Mouse (Mus musculus) right cerebral cortex, adult 18-20 months (tissue): ENCODE measurements at regions not wholly inside any gene's neighbourhood (a gene's known extent, or its start where the extent isn't known, plus 50 kb on each side); places are given as distances from the start of the nearest gene placed in this dataset.
A peak's percentile ranks its signal among the peaks of the same experiment; 100 is the strongest.

Source experiments
- DNase-seq: peaks from one replicate; pipeline ENCODE4 v3.0.0; 2022; ENCODE audit warnings: mixed read lengths

DNA sequence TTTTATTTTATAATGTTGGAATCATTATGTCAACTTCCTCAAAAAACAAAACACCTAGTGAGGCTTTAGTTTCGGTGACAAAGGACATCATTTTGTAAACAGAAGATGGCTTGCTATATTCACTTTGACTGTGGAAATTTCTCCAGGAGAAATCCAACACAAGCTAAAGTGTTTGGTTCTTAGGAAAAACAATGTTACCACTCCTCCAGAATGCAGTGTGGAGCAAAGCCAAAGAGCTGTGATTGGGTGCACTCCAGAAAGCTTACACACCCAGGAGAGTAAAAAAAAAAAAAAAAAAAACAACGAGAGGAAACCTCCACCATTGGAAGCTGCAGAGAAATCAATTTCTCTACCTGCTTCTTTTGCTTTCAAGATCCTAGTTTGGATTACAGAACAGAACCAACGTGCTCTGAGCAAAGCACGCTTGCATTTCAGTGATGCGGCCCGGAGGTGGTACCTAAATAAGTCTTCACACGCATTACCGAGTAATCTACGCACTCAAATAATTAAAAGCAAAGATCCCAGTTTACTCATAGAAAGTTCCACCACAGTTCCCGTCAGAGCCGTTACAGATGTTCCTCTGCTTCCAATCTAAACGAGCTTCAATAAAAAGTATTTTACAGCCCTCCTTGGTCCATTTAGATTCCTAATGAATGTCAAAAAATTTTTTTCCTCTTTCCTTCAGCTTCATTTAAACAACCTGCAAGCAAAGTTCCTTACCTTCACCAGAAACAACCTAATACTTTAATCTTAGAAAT is 199.5 kb upstream of the Gk2 start:
- no peak for DNase-seq

DNA sequence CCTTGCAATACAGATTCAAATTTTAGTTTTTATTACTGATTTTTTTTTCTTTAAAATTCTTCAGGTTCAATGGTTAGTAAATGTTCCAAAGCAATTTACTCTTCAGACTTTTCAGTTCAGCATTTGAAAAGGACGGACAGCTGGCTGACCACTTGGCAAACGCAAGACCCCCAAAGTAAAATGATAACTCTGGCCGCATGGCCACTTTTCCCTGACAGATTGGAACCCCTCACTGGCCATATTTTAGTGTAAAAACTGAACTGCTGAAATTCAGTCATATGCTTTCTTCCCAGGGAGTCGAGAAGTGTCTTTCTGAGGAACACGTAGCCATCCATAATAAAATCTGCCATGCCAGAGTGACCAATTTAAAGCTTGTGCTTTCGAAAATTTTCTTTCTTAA is 198.4 kb upstream of the Gk2 start:
- DNase-seq = no peak

DNA sequence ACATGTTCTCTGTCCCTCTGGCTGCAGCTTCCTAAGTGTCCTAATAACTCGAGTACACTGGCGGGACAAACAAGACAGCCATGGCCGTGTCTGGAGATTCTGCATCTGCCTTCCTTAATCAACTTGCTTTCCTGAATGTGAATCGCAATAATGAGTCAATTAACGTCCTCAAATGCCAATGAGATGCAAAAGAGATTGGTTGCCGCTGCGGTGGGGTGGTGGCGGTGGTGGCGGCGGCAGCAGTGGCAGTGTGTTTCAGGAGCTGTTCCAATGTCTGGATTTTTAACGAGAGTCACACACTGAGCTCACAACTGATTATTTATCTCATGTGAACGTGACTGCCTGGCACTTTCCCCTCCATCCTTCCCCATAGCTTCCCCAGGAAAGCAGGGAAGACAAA is 197.6 kb upstream of the Gk2 start:
- no peak for DNase-seq

DNA sequence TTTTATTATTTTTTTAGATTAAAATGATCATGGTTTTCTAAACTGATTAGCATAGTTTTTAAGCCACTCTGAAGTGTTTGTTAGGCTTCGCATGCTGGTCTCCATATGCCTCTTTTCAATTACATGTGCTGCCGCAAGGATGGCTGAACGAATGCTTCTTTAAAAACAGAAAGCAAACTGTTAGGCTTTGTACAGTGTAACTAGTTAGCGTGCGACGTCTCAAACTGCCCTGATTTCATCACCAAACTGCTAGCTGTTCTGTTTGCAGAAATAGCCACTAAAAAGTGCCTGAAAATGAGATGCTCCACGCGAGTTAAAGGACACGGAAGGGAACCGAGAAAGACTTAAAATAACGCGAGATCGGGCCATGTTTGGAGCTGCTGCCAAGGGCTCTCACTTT is 185.4 kb upstream of the Gk2 start:
- peak; percentile 13 for DNase-seq

DNA sequence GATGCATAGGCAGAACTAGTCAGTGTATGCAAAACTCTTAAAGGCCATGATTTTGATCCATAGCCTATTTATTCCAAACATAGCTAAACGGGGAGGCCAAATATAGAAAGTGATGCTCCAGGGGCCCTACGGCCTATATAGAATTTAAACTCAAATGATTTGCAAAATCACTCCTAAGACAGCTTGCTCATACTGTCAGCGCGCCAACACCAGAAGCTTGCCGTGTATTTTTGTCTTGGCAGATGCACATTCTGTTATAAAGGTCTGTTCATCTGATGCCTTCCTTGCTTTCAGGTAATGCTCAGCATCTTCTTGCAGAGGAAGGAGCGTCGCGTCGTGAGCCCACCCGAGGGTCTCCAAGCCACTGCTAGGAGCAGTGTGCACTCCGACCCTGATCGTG is 184.8 kb upstream of the Gk2 start:
- DNase-seq = peak; percentile 74

GRCm38 (mm10) chr5:97636357-97636756 is 179.5 kb upstream of the Gk2 start:
- no peak for DNase-seq

DNA sequence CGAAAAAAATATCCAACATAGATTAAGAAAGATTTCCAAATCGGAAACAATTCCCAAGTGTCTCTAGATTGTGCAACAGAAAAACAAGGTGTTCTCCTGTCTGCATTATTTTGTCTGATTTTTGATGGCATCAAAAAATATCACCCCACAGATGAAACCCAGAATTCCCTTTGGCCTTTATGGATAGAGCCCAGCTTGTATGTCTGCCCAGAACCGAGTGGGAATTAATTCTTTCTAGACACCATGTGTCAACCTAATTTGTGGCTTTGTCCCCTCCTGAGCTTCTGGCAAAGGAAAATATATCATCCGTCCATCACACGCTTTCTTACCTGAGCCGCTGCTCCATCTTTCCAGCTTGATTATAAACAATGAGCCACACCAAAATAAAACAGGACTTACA is 176.9 kb upstream of the Gk2 start:
- DNase-seq = no peak

- DNase-seq = no peak
Measured at GRCm38 (mm10) chr5:97632791-97633190, 176.0 kb upstream of the Gk2 start.

DNA sequence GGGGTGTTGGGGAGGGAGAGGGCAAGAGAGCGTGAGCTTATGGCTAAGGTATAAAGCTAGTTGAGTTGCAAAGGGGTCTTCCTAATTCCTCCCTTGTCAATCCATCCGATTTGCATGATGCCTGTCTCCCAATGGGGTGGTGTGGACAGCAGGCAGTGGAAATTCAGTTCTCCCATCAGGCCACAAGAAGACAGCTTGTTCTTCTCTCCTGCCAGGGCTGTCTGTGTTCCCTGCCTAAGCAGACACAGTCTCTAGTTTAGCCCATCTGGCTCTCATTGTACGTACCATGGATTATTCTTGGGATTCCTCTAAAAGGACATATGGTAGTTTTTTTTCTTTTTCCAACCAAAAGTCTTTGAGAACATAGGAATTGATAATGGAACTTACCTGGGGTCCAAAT is 168.4 kb upstream of the Gk2 start:
- no peak for DNase-seq

DNA sequence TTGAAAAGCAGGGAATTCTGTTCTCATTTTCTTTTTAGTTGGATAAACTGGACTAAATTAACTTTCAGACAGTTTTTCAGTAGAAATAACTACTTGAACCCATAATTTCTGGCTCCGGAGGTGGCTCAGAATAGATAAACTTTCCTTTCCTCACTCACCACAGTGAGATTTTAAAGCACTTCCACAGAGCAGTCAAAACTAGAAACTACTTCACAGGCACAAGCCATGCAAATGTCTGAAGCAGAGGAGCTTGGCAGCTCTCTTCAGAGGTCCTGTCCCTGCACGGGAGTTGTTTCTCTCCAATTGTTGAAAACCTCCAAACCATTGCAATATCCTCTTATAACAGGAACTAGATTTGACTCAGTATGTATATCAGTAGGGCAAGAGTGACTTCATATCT is 163.1 kb upstream of the Gk2 start:
- no peak for DNase-seq

DNA sequence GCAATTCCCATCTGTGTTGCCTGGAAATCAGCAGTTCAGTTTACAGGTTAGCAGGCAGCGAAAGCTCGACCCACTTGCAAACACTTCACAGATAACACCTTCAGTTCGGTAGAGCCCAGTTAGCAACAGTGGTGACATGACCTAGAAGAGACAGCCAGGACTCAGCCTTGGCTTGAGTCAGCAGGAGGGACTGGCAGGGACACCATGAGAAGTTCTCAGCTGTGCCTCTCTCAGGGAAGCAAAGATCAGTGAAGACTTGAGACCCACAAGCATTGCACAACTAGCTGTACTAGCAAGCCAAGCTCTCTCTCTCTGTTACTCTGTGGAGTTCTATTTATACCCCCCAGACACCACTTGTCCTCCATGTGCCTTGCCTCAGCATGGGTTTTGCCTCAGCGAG is 161.6 kb upstream of the Gk2 start:
- no peak for DNase-seq

GRCm38 (mm10) chr5:97602176-97602575 is 145.4 kb upstream of the Gk2 start:
- DNase-seq = no peak

DNA sequence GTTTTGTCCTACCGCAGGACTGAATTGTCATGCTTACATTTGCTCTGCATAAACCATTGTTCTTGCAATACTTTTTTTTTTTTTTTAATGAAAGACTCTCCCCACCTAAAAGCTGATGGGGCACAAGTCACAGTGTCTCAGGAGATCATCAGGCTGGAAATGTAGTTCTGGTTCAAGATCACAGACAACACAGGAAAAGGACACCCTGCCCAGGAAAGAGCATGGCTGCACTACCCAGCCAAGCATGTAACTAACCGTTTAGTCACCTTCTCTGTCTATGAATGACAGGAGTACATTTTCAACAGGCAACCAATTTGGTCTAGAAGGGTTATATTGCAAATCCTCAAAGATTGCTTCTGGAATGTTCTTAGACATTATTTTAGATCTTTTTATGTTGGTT is 144.6 kb upstream of the Gk2 start:
- no peak for DNase-seq

DNA sequence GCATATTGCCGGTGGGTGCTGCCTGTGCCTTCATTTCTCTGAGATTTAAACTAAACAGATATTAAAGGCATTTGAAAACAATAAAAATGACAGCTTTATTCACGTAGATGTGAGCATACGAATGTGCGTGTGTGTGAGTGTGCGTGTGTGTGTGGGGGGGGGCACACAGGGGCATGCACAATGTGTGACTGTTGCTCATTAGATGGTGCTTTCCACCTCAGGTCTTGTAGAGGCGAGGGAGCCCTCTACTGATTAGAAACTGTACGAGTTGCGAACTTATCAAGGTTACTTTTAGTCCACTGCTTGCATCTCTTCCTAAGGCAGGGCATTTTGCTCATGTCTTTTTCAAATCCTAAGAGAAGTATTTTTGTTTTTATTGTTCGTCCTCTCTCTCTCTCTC is 141.9 kb upstream of the Gk2 start:
- DNase-seq = peak; percentile 13

- DNase-seq = no peak
Measured at GRCm38 (mm10) chr5:97595916-97596315, 139.1 kb upstream of the Gk2 start.

GRCm38 (mm10) chr5:97594081-97594480 is 137.3 kb upstream of the Gk2 start:
- no peak for DNase-seq

DNA sequence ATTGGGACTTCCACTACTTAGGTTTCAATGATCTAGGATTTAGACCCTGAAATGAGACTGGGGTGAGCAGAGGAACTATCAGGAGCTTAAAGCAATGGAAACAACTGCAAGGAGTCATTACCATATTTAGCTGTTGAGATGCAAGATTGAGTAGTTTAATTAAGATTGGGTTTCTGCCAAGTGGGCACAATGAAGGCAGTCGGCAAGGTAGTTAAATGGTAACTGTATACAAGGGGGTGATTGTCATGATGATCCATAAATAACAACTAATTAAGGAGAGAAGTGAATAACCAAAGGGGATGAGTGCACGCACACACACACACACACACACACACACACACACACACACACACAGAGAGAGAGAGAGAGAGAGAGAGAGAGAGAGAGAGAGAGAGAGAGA is 125.7 kb upstream of the Gk2 start:
- DNase-seq = no peak

- no peak for DNase-seq
Measured at GRCm38 (mm10) chr5:97565486-97565885, 108.7 kb upstream of the Gk2 start.

- no peak for DNase-seq
Measured at GRCm38 (mm10) chr5:97563724-97564123, 106.9 kb upstream of the Gk2 start.

DNA sequence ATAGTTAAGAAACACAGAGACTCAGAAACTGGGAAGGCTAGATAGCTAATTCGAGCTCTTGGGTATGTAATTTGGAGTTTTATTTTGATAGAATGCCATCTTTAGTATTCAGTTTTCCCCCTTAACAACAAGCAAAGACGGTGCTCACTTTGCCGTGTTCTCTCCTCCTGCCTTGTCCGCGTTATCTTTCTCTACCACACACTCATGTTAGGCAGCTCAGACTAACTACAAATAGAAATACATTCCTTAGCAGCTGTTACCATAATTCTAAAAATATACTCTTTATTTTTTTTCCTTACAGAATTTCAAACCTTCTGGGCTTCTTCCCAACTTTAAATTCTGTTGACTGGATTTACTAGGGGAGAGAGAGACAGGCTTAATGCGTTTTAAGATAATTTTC is 97.5 kb upstream of the Gk2 start:
- DNase-seq = peak; percentile 4

- DNase-seq = no peak
Measured at GRCm38 (mm10) chr5:97553122-97553521, 96.3 kb upstream of the Gk2 start.

GRCm38 (mm10) chr5:97537492-97538257 is 80.9 kb upstream of the Gk2 start:
- DNase-seq = no peak

GRCm38 (mm10) chr5:97533733-97534132 is 76.9 kb upstream of the Gk2 start:
- DNase-seq = no peak

- no peak for DNase-seq
Measured at GRCm38 (mm10) chr5:97527555-97527954, 70.7 kb upstream of the Gk2 start.
